Mouse (Mus musculus): ENCODE results near the gene Ivd.

Ivd gene

DNA sequence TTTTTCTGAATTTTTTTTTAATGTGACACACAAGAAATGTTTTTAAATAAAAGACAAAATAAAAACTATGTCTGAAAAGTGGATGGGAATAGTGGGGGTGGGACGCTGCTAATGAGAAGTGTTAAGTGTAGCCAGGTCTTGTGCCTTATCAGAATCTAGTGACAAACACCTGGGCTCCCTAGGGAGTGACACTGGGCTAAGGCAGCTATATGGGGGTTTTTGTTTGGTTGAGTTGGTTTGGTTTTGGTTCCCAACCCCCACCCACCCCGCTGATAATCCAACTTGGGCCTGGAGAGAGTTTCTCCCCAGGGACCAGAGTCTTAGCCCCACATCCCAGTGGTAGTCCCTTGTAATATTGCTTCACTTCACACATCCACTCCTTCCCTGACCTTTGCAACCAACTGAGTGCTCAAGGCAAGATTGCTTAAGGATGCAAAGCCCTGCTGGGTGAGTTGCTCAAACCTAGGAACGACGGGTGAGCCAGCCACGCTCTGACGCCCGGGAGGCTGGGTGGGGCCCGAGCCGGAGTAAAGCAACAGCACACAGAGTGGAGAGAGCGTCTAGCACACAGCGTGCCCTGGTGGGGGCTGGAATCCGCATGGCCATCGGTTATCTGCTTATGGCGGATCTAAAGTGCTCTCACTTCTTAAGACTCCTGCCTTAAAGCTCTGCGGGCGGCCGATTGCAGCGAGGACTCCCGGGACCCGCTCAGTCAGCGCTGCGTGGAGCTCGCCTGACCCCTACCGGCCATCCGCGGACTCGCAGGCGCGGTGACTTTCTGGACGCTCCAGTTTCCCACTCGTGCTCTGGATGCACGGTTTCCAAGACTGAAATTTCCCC, 21.3 kb downstream of the Ivd start:
- DNase-seq = peak; percentile 77

DNA sequence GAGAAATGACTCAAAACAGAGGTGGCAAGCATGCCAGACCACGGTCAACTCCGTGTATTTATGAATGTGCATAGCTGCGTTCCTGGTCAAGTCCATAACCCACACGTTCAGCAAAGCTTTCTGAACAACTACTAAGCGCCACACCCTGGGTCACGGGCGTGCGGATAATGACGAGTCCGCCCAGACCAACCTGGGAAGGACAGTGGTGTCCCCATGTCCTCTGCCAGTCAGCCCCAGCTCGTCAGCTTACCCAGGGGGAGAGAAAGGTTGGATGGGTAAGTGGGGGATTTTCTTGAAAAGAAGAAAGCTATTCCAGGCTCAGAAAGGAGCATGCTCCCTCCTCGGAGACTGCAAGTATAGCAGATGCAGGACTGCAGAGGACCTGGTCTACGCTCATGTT, 25.7 kb downstream of the Ivd start:
- DNase-seq = no peak

- DNase-seq = no peak
Measured at GRCm38 (mm10) chr2:118887845-118888548, 26.2 kb downstream of the Ivd start.

DNA sequence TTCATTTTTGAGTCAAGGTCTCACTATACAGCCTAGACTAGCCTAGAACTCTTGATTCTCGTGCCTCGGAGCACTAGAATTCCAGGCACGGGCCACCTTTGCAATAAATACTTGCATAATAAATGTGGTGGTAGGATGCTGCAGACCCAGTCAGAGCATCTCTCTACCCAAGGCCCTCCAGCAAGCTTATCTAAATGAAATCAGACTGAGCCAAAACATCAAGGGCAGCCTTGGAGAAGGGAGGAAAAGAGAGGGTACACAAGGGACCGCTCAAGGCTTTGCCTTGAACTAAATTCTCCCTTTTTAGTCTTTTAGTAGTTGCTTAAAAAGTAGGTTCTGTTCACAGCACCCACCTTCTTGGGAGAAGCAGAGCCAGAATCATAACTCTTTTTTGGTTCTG, 29.4 kb downstream of the Ivd start:
- DNase-seq = no peak

DNA sequence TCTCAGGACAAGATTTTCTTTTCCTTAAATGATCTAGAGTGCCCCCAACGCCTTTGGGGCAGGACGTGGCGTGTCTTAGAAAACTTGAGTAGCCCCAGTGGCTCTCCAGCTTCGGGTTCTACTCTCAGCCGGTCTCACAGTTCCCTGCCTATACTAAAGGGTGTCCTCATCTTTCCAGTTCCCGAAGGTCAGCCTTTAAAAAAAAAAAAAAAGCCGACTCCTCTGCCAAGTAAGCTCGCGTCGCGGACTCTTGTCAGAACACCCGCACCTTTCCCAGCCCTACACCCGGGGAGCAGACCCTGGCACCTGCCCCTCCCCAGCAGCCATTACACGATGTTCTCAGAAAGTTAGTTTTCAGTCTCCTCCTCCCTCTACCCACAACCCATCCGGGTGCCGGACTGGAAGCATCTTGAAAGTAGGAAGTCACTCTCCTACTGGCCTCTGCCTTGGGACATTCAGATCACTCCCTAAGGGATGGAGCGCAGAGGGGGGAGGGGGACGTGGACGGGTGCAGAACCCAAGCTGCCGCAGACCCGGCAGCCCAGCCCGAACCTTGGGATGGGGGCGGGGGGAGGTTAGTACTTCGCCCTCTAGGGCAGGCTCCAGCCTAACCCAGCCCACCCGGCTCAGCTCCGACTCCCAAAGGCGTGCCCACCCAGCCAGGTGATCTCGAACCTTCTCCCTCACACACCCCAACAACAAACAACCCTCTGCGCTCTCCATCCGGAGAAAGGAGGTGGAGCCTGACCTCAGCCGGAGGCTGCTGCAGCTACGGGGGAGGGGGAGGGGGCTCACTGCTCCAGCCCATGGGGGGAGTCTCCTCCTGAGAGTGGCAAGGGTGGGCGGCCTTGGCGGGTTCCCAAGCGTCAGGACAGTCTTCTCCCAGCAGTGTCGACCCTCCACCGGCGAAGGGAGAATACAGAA, 34.5 kb downstream of the Ivd start:
- DNase-seq = peak; percentile 72

DNA sequence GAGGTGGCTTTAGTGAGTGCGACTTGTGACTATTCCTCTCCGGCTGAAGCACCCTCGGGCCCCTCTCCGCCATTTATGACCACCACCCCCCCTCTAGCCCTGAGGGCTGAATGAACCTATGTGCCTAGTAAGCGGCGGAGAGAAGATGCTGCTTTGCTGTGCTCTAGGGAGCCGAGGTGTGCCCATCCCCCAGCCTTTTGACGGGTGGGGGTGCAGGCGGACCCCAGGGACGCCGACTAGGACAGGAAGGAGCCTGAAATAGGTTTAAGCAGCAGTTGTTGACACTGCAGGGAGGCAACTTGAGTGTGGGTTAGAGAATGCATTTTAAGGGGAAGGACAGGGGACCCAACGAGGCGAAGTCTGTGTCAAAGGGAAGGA, 35.1 kb downstream of the Ivd start:
- peak; percentile 52 for DNase-seq

GRCm38 (mm10) chr2:118897392-118897791, 35.6 kb downstream of the Ivd start:
- DNase-seq = peak; percentile 50

GRCm38 (mm10) chr2:118897808-118898207, 36.1 kb downstream of the Ivd start:
- DNase-seq = peak; percentile 58

- DNase-seq = no peak
Measured at GRCm38 (mm10) chr2:118898771-118899170, 37.0 kb downstream of the Ivd start.

GRCm38 (mm10) chr2:118899306-118899705, 37.6 kb downstream of the Ivd start:
- DNase-seq = no peak

GRCm38 (mm10) chr2:118899981-118900825, 38.4 kb downstream of the Ivd start, which contains the start of gene Bahd1:
TSS of gene Bahd1 (plus strand) at chr2:118900377.
- DNase-seq = peak; percentile 71

DNA sequence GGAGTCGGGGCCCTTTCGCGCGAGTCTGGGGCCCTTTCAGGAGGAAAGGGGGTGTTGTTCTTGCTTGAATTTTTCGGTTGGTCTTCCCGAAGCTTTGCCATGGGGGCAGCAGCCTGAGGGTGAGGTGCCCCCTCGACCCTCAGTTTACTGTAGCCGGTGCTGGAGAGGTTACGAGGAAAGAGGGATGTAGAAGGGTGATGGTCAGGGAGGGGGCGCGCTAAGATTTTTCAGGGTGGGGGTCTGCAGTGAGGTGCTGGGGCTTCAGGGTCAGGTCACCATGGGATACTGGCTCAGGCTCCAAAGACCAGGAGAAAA, 39.0 kb downstream of the Ivd start:
- DNase-seq = no peak

DNA sequence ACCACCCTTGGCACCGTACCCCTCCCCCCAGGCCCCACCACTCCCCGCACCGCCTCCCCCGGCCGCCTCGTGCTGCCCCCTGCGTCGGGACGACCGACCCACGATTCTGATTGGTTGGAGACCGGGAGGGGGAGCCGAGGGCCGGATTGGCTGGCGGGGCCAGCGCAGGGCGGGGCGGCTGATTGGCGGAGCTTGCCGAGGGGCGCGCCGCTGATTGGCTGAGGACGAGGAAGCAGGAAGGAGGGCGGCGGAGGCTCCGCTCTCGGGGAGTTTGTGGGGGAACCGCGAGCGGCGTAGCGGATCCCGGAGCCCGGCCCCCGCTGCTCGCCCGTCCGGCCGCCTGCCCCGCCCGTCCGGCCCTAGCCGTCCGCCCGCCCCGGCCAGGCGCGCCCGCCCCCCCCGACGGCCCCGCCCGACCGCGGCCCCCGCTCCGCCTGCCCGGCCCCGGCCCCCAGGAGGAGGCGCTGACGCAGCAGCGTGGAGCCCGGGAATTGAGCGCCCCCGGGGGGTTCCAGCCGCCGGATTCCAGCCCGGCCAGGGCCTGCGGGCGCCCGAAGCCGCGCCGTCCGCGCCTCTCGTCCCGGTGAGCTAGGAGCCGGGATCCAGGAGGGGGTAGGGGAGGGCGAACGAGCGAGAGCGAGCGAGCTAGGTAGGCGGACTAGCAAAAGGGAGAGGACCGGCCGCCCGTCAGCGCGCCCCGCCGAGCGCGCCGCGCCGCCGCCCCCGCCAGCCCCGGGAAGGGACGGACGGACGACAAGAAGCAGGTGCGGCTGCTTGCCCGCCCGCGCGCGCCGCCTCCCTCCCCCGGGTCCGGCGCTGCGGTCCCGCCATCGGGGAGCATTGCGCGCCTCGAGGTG, 39.6 kb downstream of the Ivd start:
- peak; percentile 99 for DNase-seq

GRCm38 (mm10) chr2:118902051-118903025, 40.6 kb downstream of the Ivd start:
- DNase-seq = peak; percentile 67

DNA sequence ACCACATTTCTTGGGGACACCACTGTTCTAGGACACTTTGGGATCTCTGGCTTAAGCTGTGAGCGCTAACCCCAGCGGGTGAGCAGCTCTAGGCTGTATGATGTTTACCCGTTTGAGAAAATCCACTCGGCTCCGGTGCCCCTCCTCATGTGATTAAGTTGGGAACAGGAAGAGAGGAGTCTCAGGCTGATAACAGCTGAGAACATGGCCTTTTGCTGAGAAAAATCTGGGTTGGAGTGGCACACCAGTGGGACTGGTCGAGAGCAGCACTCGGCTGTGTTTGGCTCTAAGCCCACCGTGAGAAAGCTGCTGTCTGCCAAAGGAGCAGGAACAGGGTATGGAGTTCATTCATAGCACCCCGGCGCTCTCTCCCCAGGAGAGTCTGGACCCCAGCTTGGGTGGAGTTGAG, 41.6 kb downstream of the Ivd start:
- peak; percentile 69 for DNase-seq

DNA sequence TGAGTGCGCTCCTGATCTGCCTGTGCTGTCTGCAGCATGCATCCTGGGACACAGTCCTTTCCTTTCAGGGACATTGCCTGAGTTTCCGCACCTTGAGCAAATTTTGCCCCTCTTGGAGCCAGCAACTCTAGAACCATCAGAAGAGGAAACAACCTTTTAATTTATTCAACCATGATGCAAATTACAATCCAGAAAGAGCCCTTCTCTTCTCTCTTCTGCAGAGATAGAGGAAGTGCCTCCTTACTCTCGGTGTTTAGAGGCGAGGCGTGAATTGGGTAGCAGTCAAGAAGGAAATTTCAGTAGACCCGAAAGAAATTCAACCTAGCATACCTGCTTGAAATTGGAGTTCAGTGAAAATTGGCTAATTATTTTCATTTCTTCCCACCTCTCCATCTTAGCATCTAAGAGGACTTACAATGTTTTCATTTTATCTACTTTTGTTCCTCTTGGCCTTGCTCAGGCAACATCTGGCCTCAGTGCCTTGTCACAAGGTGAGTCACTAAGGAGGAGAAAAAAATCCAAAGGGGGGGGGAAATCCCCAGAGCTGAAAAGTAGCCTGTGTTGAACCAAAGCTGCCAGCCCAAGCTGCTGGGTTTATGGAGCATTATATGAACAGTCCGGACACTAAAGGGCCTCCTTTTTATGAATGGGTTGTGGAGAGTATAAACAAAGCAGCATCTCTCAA, 43.8 kb downstream of the Ivd start:
- DNase-seq = no peak

DNA sequence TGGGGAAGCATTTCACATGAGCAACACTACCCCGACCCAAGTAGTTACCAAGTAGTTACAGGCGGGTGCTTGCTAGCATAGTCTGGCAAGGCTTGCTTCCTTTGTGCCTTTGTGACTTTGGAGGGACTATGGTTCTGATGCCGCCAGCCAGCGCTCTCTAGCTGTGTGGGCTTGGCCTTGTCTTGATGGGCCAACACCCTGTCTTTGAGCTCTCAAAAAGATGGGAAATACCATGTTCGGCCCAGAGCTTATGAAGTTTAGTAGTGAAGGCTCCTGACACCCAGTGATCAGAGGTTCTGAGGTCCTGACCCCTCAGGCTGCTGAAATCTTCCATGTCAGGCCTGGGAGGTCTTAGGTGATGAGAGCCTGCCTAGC, 44.4 kb downstream of the Ivd start:
- no peak for DNase-seq

GRCm38 (mm10) chr2:118907781-118908180, 46.0 kb downstream of the Ivd start:
- no peak for DNase-seq

GRCm38 (mm10) chr2:118909151-118909550, 47.4 kb downstream of the Ivd start:
- DNase-seq = no peak

All from cerebellum, adult 9-11 months (tissue).